In genomic region chr3:65111176-65111575, GRCm38 (mm10) we compare ENCODE assay signal across 16 mouse cellular contexts. TPM values are rescaled to one million over a fixed set of nuclear protein-coding genes. Genes with fewer than 3 reads are reported as not detected.
DNase-seq lines count a peak whose midpoint lies in the region; ATAC-seq and TF ChIP-seq lines count a peak whose summit lies in the region.
"Had no signal": no experiment of that assay in that cellular context is flagged by ENCODE, and none has a peak within 500 bp of the region (broad histone marks: within the 10 kb centered on the region; RNA-seq: fewer than 3 reads in every experiment).

No protein-coding gene starts in this region.

- no peak for TF ChIP-seq CTCF in forebrain, postnatal 0 days (IDR thresholded peaks at IDR 0.05; ENCODE audit: low read depth)
- no peak for TF ChIP-seq CTCF in layer of hippocampus, adult 2 months (conservative IDR thresholded peaks at IDR 0.05)

- peak overlapping the region; percentile 90 for H3K4me2 ChIP-seq in forebrain, postnatal 0 days (ENCODE audit: low read depth)
- no peak overlapping the region for H3K4me2 ChIP-seq in forebrain, embryonic 12.5 days
- H3K4me2 ChIP-seq in limb, embryonic 13.5 days (replicated peaks) = peak overlapping the region; percentile 82
- H3K4me2 ChIP-seq: kidney, embryonic 15.5 days had no signal

- no peak overlapping the region for H3K27ac ChIP-seq in forebrain, postnatal 0 days (ENCODE audit: low read depth, low read length)
- H3K27ac ChIP-seq in forebrain, embryonic 12.5 days = no peak overlapping the region
- H3K27ac ChIP-seq in layer of hippocampus, adult 2 months = peak overlapping the region; percentile 97
- H3K27ac ChIP-seq in limb, embryonic 13.5 days = no peak overlapping the region
- H3K27ac ChIP-seq: kidney, embryonic 15.5 days; midbrain, embryonic 10.5 days had no signal

- no peak overlapping the region for H3K4me3 ChIP-seq in forebrain, postnatal 0 days (ENCODE audit: low read depth, low read length)
- H3K4me3 ChIP-seq in forebrain, embryonic 12.5 days (replicated peaks) = no peak overlapping the region
- peak overlapping the region; percentile 69 for H3K4me3 ChIP-seq in layer of hippocampus, adult 2 months
- peak overlapping the region; percentile 52 for H3K4me3 ChIP-seq in limb, embryonic 13.5 days
- H3K4me3 ChIP-seq: kidney, embryonic 15.5 days; myocyte had no signal

- ATAC-seq in forebrain, postnatal 0 days = no peak
- ATAC-seq in forebrain, embryonic 12.5 days (ENCODE audit: low FRiP score) = no peak
- ATAC-seq in limb, embryonic 13.5 days (ENCODE audit: low FRiP score, low read depth) = no peak
- ATAC-seq: forebrain, embryonic 14.5 days had no signal

- WGBS in forebrain, postnatal 0 days = 79% methylated on average over 2 of the region's 2 CpGs
- WGBS in forebrain, embryonic 12.5 days = 83% methylated on average over 2 of the region's 2 CpGs
- WGBS in limb, embryonic 13.5 days = 79% methylated on average over 2 of the region's 2 CpGs

- DNase-seq in forebrain, postnatal 0 days = no peak
- no peak for DNase-seq in layer of hippocampus, adult 2 months (ENCODE audit: low spot score in 2 of 2)
- DNase-seq in layer of hippocampus, adult 9-11 months = no peak
- DNase-seq in NIH3T3 (ENCODE audit: low read depth) = peak; percentile 34
- no peak for DNase-seq in lung, postnatal 36 days
- DNase-seq: adrenal gland, postnatal 25 days; B cell, adult 2 months; cerebellum, adult 8-10 months; lung, postnatal 14 days; thymus, postnatal 4 days had no signal

- no peaks in the 10 kb centered on the region for H3K27me3 ChIP-seq in forebrain, postnatal 0 days (ENCODE audit: insufficient read depth, low read length)
- H3K27me3 ChIP-seq in forebrain, embryonic 12.5 days = peaks cover 25% of the 10 kb centered on the region
- H3K27me3 ChIP-seq in limb, embryonic 13.5 days = peaks cover 38% of the 10 kb centered on the region

- H3K9me3 ChIP-seq in forebrain, postnatal 0 days (ENCODE audit: low read length) = no peaks in the 10 kb centered on the region
- H3K9me3 ChIP-seq in forebrain, embryonic 12.5 days = no peaks in the 10 kb centered on the region
- H3K9me3 ChIP-seq in limb, embryonic 13.5 days = no peaks in the 10 kb centered on the region
- H3K9me3 ChIP-seq: kidney, embryonic 15.5 days; midbrain, embryonic 10.5 days had no signal

- H3K9ac ChIP-seq in forebrain, postnatal 0 days = no peak overlapping the region
- H3K9ac ChIP-seq in forebrain, embryonic 12.5 days = no peak overlapping the region
- H3K9ac ChIP-seq in limb, embryonic 13.5 days = no peak overlapping the region
- H3K9ac ChIP-seq: kidney, embryonic 15.5 days had no signal

- H3K4me1 ChIP-seq in forebrain, postnatal 0 days (ENCODE audit: insufficient read depth) = 0 out of 2 replicates have a peak, but pooled peaks cover 7% of the 10 kb centered on the region
- H3K4me1 ChIP-seq in forebrain, embryonic 12.5 days = peaks cover 12% of the 10 kb centered on the region
- H3K4me1 ChIP-seq in limb, embryonic 13.5 days = peaks cover 25% of the 10 kb centered on the region; the same call in 1 of the 2 replicates

- no peaks in the 10 kb centered on the region for H3K36me3 ChIP-seq in forebrain, postnatal 0 days (ENCODE audit: insufficient read depth)
- no peaks in the 10 kb centered on the region for H3K36me3 ChIP-seq in forebrain, embryonic 12.5 days (replicated peaks)
- no peaks in the 10 kb centered on the region for H3K36me3 ChIP-seq in limb, embryonic 13.5 days
- H3K36me3 ChIP-seq: kidney, embryonic 15.5 days; midbrain, embryonic 10.5 days had no signal

RNA-seq across cellular contexts. Expression of gene Kcnab1, which starts 2.0 kb away (rescaled TPM):
- 7.3 and 10.5 TPM in 2 replicates for total RNA-seq in forebrain, postnatal 0 days (2014; rRNA removed)
- 9.6 and 10.9 TPM in 2 replicates for polyA plus RNA-seq in forebrain, postnatal 0 days (2015; fragmentation: Nextera tagmentation; extraction: Ambion mirVana)
- polyA plus RNA-seq in forebrain, embryonic 12.5 days (2016; fragmentation: Nextera tagmentation; extraction: Ambion mirVana) = 3.3 and 3.6 TPM in 2 replicates
- 100 to 1,000 TPM; 138 to 151 TPM for total RNA-seq in layer of hippocampus, adult 2 months (2021)
- polyA plus RNA-seq in limb, embryonic 13.5 days (2015; fragmentation: Nextera tagmentation; extraction: Ambion mirVana) = 10.6 and 12.5 TPM in 2 replicates

Comparison
In these comparisons a context has a peak if more than half of its experiments do, and no peak if none do; other contexts are left out.
1. H3K4me3 ChIP-seq: peak in layer of hippocampus, adult 2 months (single experiment) and limb, embryonic 13.5 days (single experiment); none in forebrain, postnatal 0 days (single experiment) and forebrain, embryonic 12.5 days (single experiment).